ENCODE assay signal across 15 mouse cellular contexts in genomic region chr17:15329740-15330318, GRCm38 (mm10).
"Had no signal": no experiment of that assay in that cellular context is flagged by ENCODE, and none has a peak within 500 bp of the region (broad histone marks: within the 10 kb centered on the region; RNA-seq: fewer than 3 reads in every experiment).

No protein-coding gene starts in this region.

- H3K9me3 ChIP-seq: kidney, embryonic 15.5 days; liver, embryonic 13.5 days; midbrain, embryonic 13.5 days had no signal

- H3K27me3 ChIP-seq: kidney, embryonic 15.5 days; liver, embryonic 13.5 days; midbrain, embryonic 13.5 days had no signal

- ATAC-seq: intestine, embryonic 16.5 days; midbrain, embryonic 13.5 days; midbrain, embryonic 16.5 days had no signal

- DNase-seq: kidney, adult 18-20 months; kidney, postnatal 10 days; kidney, postnatal 36 days; layer of hippocampus, postnatal 36 days; liver, embryonic 13.5 days; lung, adult 2 months; lung, postnatal 14 days; lung, postnatal 4 days; thymus, adult 18-20 months; thymus, postnatal 25 days had no signal

- H3K4me3 ChIP-seq: kidney, embryonic 15.5 days; left cerebral cortex, adult 2 months; liver, embryonic 13.5 days; midbrain, embryonic 13.5 days had no signal

- H3K27ac ChIP-seq: kidney, embryonic 15.5 days; left cerebral cortex, adult 2 months; liver, embryonic 13.5 days; midbrain, embryonic 13.5 days had no signal

- H3K9ac ChIP-seq: kidney, embryonic 15.5 days; liver, embryonic 13.5 days; midbrain, embryonic 13.5 days had no signal

- H3K4me1 ChIP-seq: liver, embryonic 13.5 days; midbrain, embryonic 13.5 days had no signal

- H3K4me2 ChIP-seq: kidney, embryonic 15.5 days; liver, embryonic 13.5 days; midbrain, embryonic 13.5 days had no signal

- H3K36me3 ChIP-seq: kidney, embryonic 15.5 days; liver, embryonic 13.5 days; midbrain, embryonic 13.5 days had no signal
